Mouse (Mus musculus) neural tube, embryonic 14.5 days (tissue): ENCODE data around the gene Spns2. TPM values are rescaled to one million over a fixed set of nuclear protein-coding genes. Genes with fewer than 3 reads are reported as not detected.

ENCODE experiments used
- ATAC-seq: fragments of 200-750 bp; cut with Nextera tagmentation; 2 replicates; pipeline ENCODE4 v1.8.0; 2017; ENCODE audit warnings: low read depth, mild to moderate bottlenecking, moderate TSS enrichment, moderate library complexity
- H3K27ac ChIP-seq: fragments of 300-500 bp; sonication (generic); 2 replicates; pipeline ENCODE4 v1.5.1; 2014; ENCODE audit warnings: low read depth, mild to moderate bottlenecking, control low read depth, low read length, moderate library complexity, mixed read lengths
- H3K27me3 ChIP-seq: fragments of 300-500 bp; sonication (generic); 2 replicates; pipeline ENCODE4 v1.6.1; 2014; ENCODE audit warnings: low read length; ENCODE audit not compliant: control insufficient read depth, insufficient read depth
- H3K36me3 ChIP-seq: fragments of 300-500 bp; sonication (generic); 2 replicates; pipeline ENCODE4 v1.6.1; 2014; ENCODE audit warnings: low read length, mixed read lengths; ENCODE audit not compliant: control insufficient read depth, insufficient read depth
- H3K4me1 ChIP-seq: fragments of 300-500 bp; sonication (generic); 2 replicates; pipeline ENCODE4 v1.6.1; 2014; ENCODE audit warnings: low read length; ENCODE audit not compliant: control insufficient read depth, insufficient read depth
- H3K4me2 ChIP-seq: fragments of 300-500 bp; sonication (generic); 2 replicates; pipeline ENCODE4 v1.6.1; 2014; ENCODE audit warnings: mild to moderate bottlenecking, low read depth, low read length, control low read depth
- H3K4me3 ChIP-seq: fragments of 300-500 bp; sonication (generic); 2 replicates; pipeline ENCODE4 v1.5.1; 2014; ENCODE audit warnings: low read depth, low read length, control low read depth, mixed read lengths
- H3K9ac ChIP-seq: fragments of 300-500 bp; sonication (generic); replicated peaks from 2 replicates; pipeline ENCODE4 v1.6.1; 2014; ENCODE audit warnings: low read depth, mild to moderate bottlenecking, control low read depth, low read length, mixed read lengths
- H3K9me3 ChIP-seq: fragments of 300-500 bp; sonication (generic); 2 replicates; pipeline ENCODE4 v1.6.1; 2016; ENCODE audit warnings: low read length; ENCODE audit not compliant: control insufficient read depth
- WGBS: fragments of 180-500 bp; shearing (Covaris S2); extraction: QIAGEN DNeasy Blood & Tissue Kit; methylation state at CpG from one replicate; pipeline ENCODE4 v1.1.7; 2014; 5-methylcytosine and 5-hydroxymethylcytosine counted together
- polyA plus RNA-seq: library from polyadenylated mRNA; unstranded; fragments of >200 nt; fragmentation: Nextera tagmentation; extraction: Ambion mirVana; gene quantifications from 2 replicates; pipeline ENCODE4 v1.2.1, GENCODE M21; 2014

Gene Spns2
- polyA plus RNA-seq, 1 experiment from 2014 or later, result 12.1 TPM

- no peaks in the 10 kb centered on the region for H3K36me3 ChIP-seq
- H3K27me3 ChIP-seq, result no peaks in the 10 kb centered on the region
- H3K4me1 ChIP-seq, result no peaks in the 10 kb centered on the region
- no peak overlapping the region for H3K9ac ChIP-seq
- no peak overlapping the region for H3K4me2 ChIP-seq
- no peaks in the 10 kb centered on the region for H3K9me3 ChIP-seq
- H3K4me3 ChIP-seq, result no peak overlapping the region
- WGBS, result 55% methylated on average over 4 of the region's 4 CpGs
- no peak for ATAC-seq
- H3K27ac ChIP-seq, result no peak overlapping the region
These were observed 34.0 kb upstream of the Spns2 start for GRCm38 (mm10) chr11:72523711-72524110.

DNA sequence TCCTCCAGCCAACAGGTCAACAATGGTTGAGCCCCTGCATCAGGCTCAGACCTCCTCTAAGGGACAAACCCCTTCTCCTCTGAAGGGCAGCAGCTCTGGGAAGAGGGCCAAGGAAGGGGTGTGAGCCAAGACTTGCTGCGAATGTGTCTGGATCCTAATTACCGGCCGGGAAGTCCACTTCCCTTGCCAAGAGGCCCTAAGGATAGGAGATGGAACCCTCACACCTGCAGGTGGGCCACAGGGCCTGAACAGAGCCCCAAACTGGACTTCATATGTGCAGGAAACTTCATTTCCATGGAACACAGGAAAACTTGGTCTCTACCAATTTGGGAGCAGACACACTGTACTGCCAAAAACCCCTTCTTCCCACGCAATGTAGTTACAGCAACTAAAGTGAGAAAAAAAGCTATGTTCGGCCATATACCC is 32.9 kb upstream of the Spns2 start:
- no peak for ATAC-seq
- WGBS, result 75% methylated on average over 5 of the region's 5 CpGs

GRCm38 (mm10) chr11:72521598-72522541 is 32.2 kb upstream of the Spns2 start:
- Histone ChIP-seq H3K36me3 (no peaks in the 10 kb centered on the region), H3K4me3 (no peak overlapping the region), H3K4me2 (no peak overlapping the region), H3K27me3 (no peaks in the 10 kb centered on the region), H3K4me1 (no peaks in the 10 kb centered on the region), H3K27ac (no peak overlapping the region), H3K9me3 (no peaks in the 10 kb centered on the region), H3K9ac (no peak overlapping the region)
- ATAC-seq, result no peak
- 83% methylated on average over 5 of the region's 5 CpGs for WGBS

More for the DNA sequence above, 32.9 kb upstream of the Spns2 start:
- Histone ChIP-seq H3K4me1 (no peaks in the 10 kb centered on the region), H3K27ac (no peak overlapping the region), H3K4me2 (no peak overlapping the region), H3K4me3 (no peak overlapping the region), H3K36me3 (no peaks in the 10 kb centered on the region), H3K9me3 (no peaks in the 10 kb centered on the region), H3K9ac (no peak overlapping the region), H3K27me3 (no peaks in the 10 kb centered on the region)

DNA sequence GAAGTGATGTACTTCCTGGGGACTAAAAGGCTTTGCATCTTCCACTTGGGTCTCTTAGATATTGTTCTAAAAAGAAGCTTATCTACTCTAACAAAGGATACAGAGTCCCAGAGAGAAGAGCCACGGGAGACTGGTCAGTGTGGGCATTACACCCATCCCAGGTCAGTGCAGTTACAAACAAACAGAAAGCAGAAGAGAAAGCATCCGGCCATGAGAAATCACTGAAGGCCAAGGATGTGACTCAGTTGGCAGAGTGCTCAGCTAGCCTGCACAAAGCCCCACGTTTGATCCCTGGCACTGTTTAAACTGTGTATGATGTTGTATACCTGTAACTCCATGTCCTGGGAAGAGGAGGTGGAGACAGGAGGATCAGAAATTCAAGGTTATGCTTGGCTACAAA is 30.2 kb upstream of the Spns2 start:
- no peaks in the 10 kb centered on the region for H3K9me3 ChIP-seq
- H3K27ac ChIP-seq, result no peak overlapping the region
- H3K4me1 ChIP-seq, result no peaks in the 10 kb centered on the region
- H3K4me3 ChIP-seq, result no peak overlapping the region
- no peak overlapping the region for H3K4me2 ChIP-seq
- H3K27me3 ChIP-seq, result no peaks in the 10 kb centered on the region
- no peak overlapping the region for H3K9ac ChIP-seq
- WGBS, result 75% methylated on average over 3 of the region's 3 CpGs
- no peak for ATAC-seq
- no peaks in the 10 kb centered on the region for H3K36me3 ChIP-seq

DNA sequence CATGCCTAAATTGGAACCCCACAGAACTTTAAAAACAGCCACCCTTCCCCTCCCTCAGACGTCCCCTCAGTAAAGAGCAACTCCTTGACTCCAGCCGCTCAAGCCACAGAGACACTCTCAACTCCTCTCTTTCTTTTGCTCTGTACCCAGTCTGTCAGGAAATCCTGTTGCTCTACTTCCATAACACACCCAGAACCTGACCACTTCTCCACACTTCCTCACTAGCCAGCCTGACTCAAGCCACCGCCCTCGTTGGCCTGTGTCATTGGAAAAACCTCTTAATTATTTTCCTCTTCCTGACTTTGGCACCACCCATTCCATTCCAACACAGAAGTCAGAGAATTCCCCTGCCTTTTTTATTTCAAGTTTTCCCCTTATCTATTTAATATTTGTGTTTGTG is 29.5 kb upstream of the Spns2 start:
- Histone ChIP-seq H3K9me3 (no peaks in the 10 kb centered on the region), H3K4me2 (no peak overlapping the region), H3K27ac (no peak overlapping the region), H3K9ac (no peak overlapping the region), H3K27me3 (no peaks in the 10 kb centered on the region), H3K4me3 (no peak overlapping the region), H3K36me3 (no peaks in the 10 kb centered on the region), H3K4me1 (no peaks in the 10 kb centered on the region)
- WGBS, result 78% methylated on average over 4 of the region's 4 CpGs
- no peak for ATAC-seq

DNA sequence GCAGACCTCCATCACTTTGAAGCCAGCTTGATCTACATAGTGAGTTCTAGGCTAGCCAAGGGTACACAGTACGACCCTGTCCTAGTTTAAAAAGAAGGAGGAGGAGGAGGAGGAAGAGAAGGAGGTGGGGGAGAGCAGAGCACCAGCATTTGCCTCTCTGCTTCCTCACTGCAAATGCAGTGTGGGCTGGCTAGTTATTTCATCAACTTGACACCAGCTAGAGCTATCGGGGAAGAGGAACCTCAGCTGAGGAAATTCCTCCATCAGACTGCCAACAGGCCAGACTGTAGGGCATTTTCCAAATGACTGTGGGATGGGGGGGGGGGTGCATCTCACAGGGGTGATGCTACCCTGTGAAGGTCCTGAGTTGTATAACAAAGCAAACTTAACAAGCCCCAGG is 28.7 kb upstream of the Spns2 start:
- H3K27me3 ChIP-seq, result no peaks in the 10 kb centered on the region
- H3K9me3 ChIP-seq, result no peaks in the 10 kb centered on the region
- no peak overlapping the region for H3K27ac ChIP-seq
- H3K9ac ChIP-seq, result no peak overlapping the region
- H3K36me3 ChIP-seq, result no peaks in the 10 kb centered on the region
- H3K4me3 ChIP-seq, result no peak overlapping the region
- ATAC-seq, result no peak
- H3K4me2 ChIP-seq, result no peak overlapping the region
- 82% methylated on average over 2 of the region's 2 CpGs for WGBS
- H3K4me1 ChIP-seq, result no peaks in the 10 kb centered on the region

- Histone ChIP-seq H3K27ac (no peak overlapping the region), H3K36me3 (no peaks in the 10 kb centered on the region), H3K4me3 (no peak overlapping the region), H3K4me1 (no peaks in the 10 kb centered on the region), H3K9me3 (no peaks in the 10 kb centered on the region), H3K9ac (no peak overlapping the region), H3K27me3 (no peaks in the 10 kb centered on the region), H3K4me2 (no peak overlapping the region)
- 51% methylated on average over 3 of the region's 3 CpGs for WGBS
- ATAC-seq, result no peak
These were observed 25.3 kb upstream of the Spns2 start for GRCm38 (mm10) chr11:72514967-72515366.

GRCm38 (mm10) chr11:72508651-72509050 is 18.9 kb upstream of the Spns2 start:
- ATAC-seq, result no peak
- no peaks in the 10 kb centered on the region for H3K9me3 ChIP-seq
- no peak overlapping the region for H3K4me3 ChIP-seq
- WGBS, result 94% methylated on average over 5 of the region's 5 CpGs
- H3K27me3 ChIP-seq, result no peaks in the 10 kb centered on the region
- no peak overlapping the region for H3K9ac ChIP-seq
- no peak overlapping the region for H3K4me2 ChIP-seq
- H3K27ac ChIP-seq, result no peak overlapping the region
- H3K4me1 ChIP-seq, result no peaks in the 10 kb centered on the region
- H3K36me3 ChIP-seq, result no peaks in the 10 kb centered on the region

GRCm38 (mm10) chr11:72507651-72508050 is 17.9 kb upstream of the Spns2 start:
- no peaks in the 10 kb centered on the region for H3K9me3 ChIP-seq
- no peak overlapping the region for H3K27ac ChIP-seq
- H3K4me3 ChIP-seq, result no peak overlapping the region
- no peaks in the 10 kb centered on the region for H3K36me3 ChIP-seq
- no peak overlapping the region for H3K4me2 ChIP-seq
- H3K9ac ChIP-seq, result no peak overlapping the region
- H3K27me3 ChIP-seq, result no peaks in the 10 kb centered on the region
- 0 out of 2 replicates have a peak, but pooled peaks cover 4% of the 10 kb centered on the region for H3K4me1 ChIP-seq
- no peak for ATAC-seq
